Mouse (Mus musculus) sigmoid colon, adult 10 weeks (tissue): Measurements from ENCODE around the gene Gm20897. TPM values are rescaled to one million over a fixed set of nuclear protein-coding genes. Genes with fewer than 3 reads are reported as not detected.

Source experiments
- polyA plus RNA-seq: library from polyadenylated mRNA; stranded (reverse); fragments of 350-450 nt; fragmentation: Illumina TruSeq; extraction: RNeasy Lipid Tissue Mini Kit (QIAGEN cat#74804); gene quantifications from one replicate; pipeline ENCODE4 v1.2.3, GENCODE M21; 2014; ENCODE audit warnings: low read depth, low replicate concordance

Gene Gm20897
- polyA plus RNA-seq: not detected

DNA sequence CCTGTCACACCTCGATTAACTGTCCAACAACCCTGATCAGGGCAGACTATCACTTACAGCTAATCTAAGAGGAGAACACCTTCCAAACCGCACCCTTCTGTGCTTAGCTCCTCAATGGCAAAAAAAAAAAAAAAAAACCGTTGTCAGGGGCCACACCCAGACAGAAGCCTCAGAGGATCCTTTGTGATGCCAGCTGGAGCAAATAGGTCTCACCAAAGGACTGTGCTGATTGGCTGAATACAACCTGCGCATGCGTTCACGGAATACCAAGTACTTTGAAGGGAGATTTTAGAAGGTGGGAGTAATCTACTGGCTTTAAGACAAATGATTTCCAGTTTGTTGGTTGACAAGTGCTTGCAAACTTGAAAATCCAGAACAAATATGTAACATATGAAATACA lies at the start of gene Gm20897:
Gene Gm20897, minus strand, starts transcription at position 101 of the 400 bp plus-strand sequence.

Other genes with a start within 250 kb of the Gm20897 start
- gene Gm21732, start 73.5 kb upstream of the Gm20897 start, polyA plus RNA-seq: not detected